Mouse (Mus musculus) layer of hippocampus, adult 18-20 months (tissue): ENCODE data around the gene Cchcr1. TPM values are rescaled to one million over a fixed set of nuclear protein-coding genes. Genes with fewer than 3 reads are reported as not detected.

Source experiments
- DNase-seq, 2 experiments: peaks; one replicate each; pipeline ENCODE4 v3.0.0; 2022; ENCODE audit warnings: low spot score in 2 of 2
- total RNA-seq, 2 experiments: library from RNA; stranded (reverse); gene quantifications; 2 replicates each; pipeline ENCODE4 v1.2.3; 2021

Gene Cchcr1
- total RNA-seq, 2 experiments from 2014 or later: 9.5 to 12.0 TPM

GRCm38 (mm10) chr17:35513886-35514285, 3.0 kb upstream of the Cchcr1 start:
- DNase-seq: peak in 1 of 2 experiments; percentile 39

- no peak for DNase-seq
Measured at GRCm38 (mm10) chr17:35514756-35515155, 2.1 kb upstream of the Cchcr1 start.

GRCm38 (mm10) chr17:35515911-35516640, 824 bp upstream of the Cchcr1 start:
- peak in 1 of 2 experiments; percentile 22 for DNase-seq

GRCm38 (mm10) chr17:35517526-35517925, 626 bp downstream of the Cchcr1 start:
- no peak for DNase-seq

- no peak for DNase-seq
Measured at GRCm38 (mm10) chr17:35524354-35524753, 7.5 kb downstream of the Cchcr1 start.

- no peak for DNase-seq
Measured at GRCm38 (mm10) chr17:35526644-35527043, 9.7 kb downstream of the Cchcr1 start.

GRCm38 (mm10) chr17:35532360-35532759, 15.5 kb downstream of the Cchcr1 start:
- DNase-seq: no peak

- DNase-seq: no peak
Measured at GRCm38 (mm10) chr17:35532901-35533300, 16.0 kb downstream of the Cchcr1 start, which contains the start of gene Psors1c2. TSS of gene Psors1c2 (plus strand) at chr17:35533201.

GRCm38 (mm10) chr17:35534343-35534742, 17.4 kb downstream of the Cchcr1 start:
- DNase-seq: peak; percentile 62 to 90

GRCm38 (mm10) chr17:35537421-35537820, 20.5 kb downstream of the Cchcr1 start:
- no peak for DNase-seq

GRCm38 (mm10) chr17:35538476-35538875, 21.6 kb downstream of the Cchcr1 start:
- no peak for DNase-seq

GRCm38 (mm10) chr17:35539540-35539939, 22.6 kb downstream of the Cchcr1 start:
- DNase-seq: no peak

GRCm38 (mm10) chr17:35542761-35543411, 26.0 kb downstream of the Cchcr1 start:
- DNase-seq: peak; percentile 16 to 41

GRCm38 (mm10) chr17:35543412-35543861, 26.5 kb downstream of the Cchcr1 start:
- DNase-seq: no peak

- no peak for DNase-seq
Measured at GRCm38 (mm10) chr17:35544001-35544400, 27.1 kb downstream of the Cchcr1 start.

- peak in 1 of 2 experiments; percentile 71 for DNase-seq
Measured at GRCm38 (mm10) chr17:35544680-35545079, 27.8 kb downstream of the Cchcr1 start.

GRCm38 (mm10) chr17:35547465-35547864, 30.6 kb downstream of the Cchcr1 start:
- DNase-seq: no peak

- no peak for DNase-seq
Measured at GRCm38 (mm10) chr17:35548636-35549035, 31.7 kb downstream of the Cchcr1 start.

- DNase-seq: peak; percentile 61 to 70
Measured at GRCm38 (mm10) chr17:35549437-35550142, 32.7 kb downstream of the Cchcr1 start.

GRCm38 (mm10) chr17:35550143-35550494, 33.2 kb downstream of the Cchcr1 start:
- DNase-seq: no peak

GRCm38 (mm10) chr17:35550871-35551270, 34.0 kb downstream of the Cchcr1 start:
- DNase-seq: no peak

- no peak for DNase-seq
Measured at GRCm38 (mm10) chr17:35551881-35552414, 35.0 kb downstream of the Cchcr1 start, which contains the start of gene Cdsn. TSS of gene Cdsn (plus strand) at chr17:35552128.
